Mouse (Mus musculus): ENCODE measurements around the gene Calca. TPM values are rescaled to one million over a fixed set of nuclear protein-coding genes. Genes with fewer than 3 reads are reported as not detected.

Calca gene
- not detected for polyA plus RNA-seq (2015; fragmentation: Illumina TruSeq; extraction: RNeasy Lipid Tissue Mini Kit (QIAGEN cat#74804); ENCODE audit: insufficient read depth, low replicate concordance)

GRCm38 (mm10) chr7:114636102-114636501, at the start of gene Calca:
Gene Calca (minus strand): TSS chr7:114636357.

Other genes starting within 250 kb of the Calca start
- gene Pde3b, start 221.1 kb downstream of the Calca start, polyA plus RNA-seq (2015; fragmentation: Illumina TruSeq; extraction: RNeasy Lipid Tissue Mini Kit (QIAGEN cat#74804); ENCODE audit: insufficient read depth, low replicate concordance): 29.8 TPM
- 7.7 TPM for gene Cyp2r1, start 73.4 kb downstream of the Calca start, polyA plus RNA-seq (2015; fragmentation: Illumina TruSeq; extraction: RNeasy Lipid Tissue Mini Kit (QIAGEN cat#74804); ENCODE audit: insufficient read depth, low replicate concordance)
- gene Calcb, start 82.3 kb upstream of the Calca start, polyA plus RNA-seq (2015; fragmentation: Illumina TruSeq; extraction: RNeasy Lipid Tissue Mini Kit (QIAGEN cat#74804); ENCODE audit: insufficient read depth, low replicate concordance): not detected
- gene Insc, start 107.3 kb upstream of the Calca start, polyA plus RNA-seq (2015; fragmentation: Illumina TruSeq; extraction: RNeasy Lipid Tissue Mini Kit (QIAGEN cat#74804); ENCODE audit: insufficient read depth, low replicate concordance): not detected

All from spleen, adult 10 weeks (tissue).